Mouse (Mus musculus): ENCODE results near the gene Il18.
"Not testable (repeated sequence)": the region's sequence is repeated elsewhere in the genome, so short reads cannot be mapped to it uniquely, and the experiment has no call there.

Gene Il18

GRCm38 (mm10) chr9:50603189-50603997, 48.8 kb downstream of the Il18 start, which contains the start of the genes Sdhd and Timm8b:
TSS of gene Sdhd (minus strand) at chr9:50603812.
TSS of gene Timm8b (plus strand) at chr9:50603910.
- in situ Hi-C loops (cut with MboI) = no loop called here

GRCm38 (mm10) chr9:50603998-50604324, 49.3 kb downstream of the Il18 start:
- in situ Hi-C loops (cut with MboI) = no loop called here

GRCm38 (mm10) chr9:50604338-50604737, 49.7 kb downstream of the Il18 start:
- in situ Hi-C loops (cut with MboI) = no loop called here

GRCm38 (mm10) chr9:50612115-50612514, 57.5 kb downstream of the Il18 start:
- in situ Hi-C loops (cut with MboI) = no loop called here

- in situ Hi-C loops (cut with MboI) = no loop called here
Observed at GRCm38 (mm10) chr9:50616161-50616560, 61.5 kb downstream of the Il18 start.

- in situ Hi-C loops (cut with MboI) = no loop called here
Observed at GRCm38 (mm10) chr9:50616766-50617603, 62.4 kb downstream of the Il18 start, which contains the start of the genes Pih1d2 and Nkapd1. TSS of gene Pih1d2 (plus strand) at chr9:50617321. TSS of gene Nkapd1 (minus strand) at chr9:50617464.

- in situ Hi-C loops (cut with MboI) = no loop called here
Observed at GRCm38 (mm10) chr9:50617794-50618330, 63.2 kb downstream of the Il18 start.

GRCm38 (mm10) chr9:50630903-50631302, 76.3 kb downstream of the Il18 start:
- in situ Hi-C loops (cut with MboI) = not testable (repeated sequence)
